Mouse (Mus musculus) kidney, embryonic 14.5 days (tissue): ENCODE data around the gene Akt1s1. TPM values are rescaled to one million over a fixed set of nuclear protein-coding genes. Genes with fewer than 3 reads are reported as not detected.

ENCODE experiments used
- ATAC-seq: fragments of 200-750 bp; cut with Nextera tagmentation; 2 replicates; pipeline ENCODE4 v1.8.0; 2017; ENCODE audit warnings: moderate number of reproducible peaks, mild to moderate bottlenecking, moderate TSS enrichment, moderate library complexity; ENCODE audit not compliant: low FRiP score, low TSS enrichment
- H3K27ac ChIP-seq: fragments of 300-500 bp; sonication (generic); 2 replicates; pipeline ENCODE4 v1.5.1; 2014; ENCODE audit warnings: low read depth, mild to moderate bottlenecking, low read length, moderate library complexity, mixed read lengths
- H3K27me3 ChIP-seq: fragments of 300-500 bp; sonication (generic); 2 replicates; pipeline ENCODE4 v1.6.1; 2014; ENCODE audit warnings: mild to moderate bottlenecking, low read length; ENCODE audit not compliant: control insufficient read depth, insufficient read depth
- H3K36me3 ChIP-seq: fragments of 300-500 bp; sonication (generic); 2 replicates; pipeline ENCODE4 v1.6.1; 2014; ENCODE audit warnings: low read length, mixed read lengths; ENCODE audit not compliant: control insufficient read depth, insufficient read depth
- H3K4me1 ChIP-seq: fragments of 300-500 bp; sonication (generic); 2 replicates; pipeline ENCODE4 v1.6.1; 2014; ENCODE audit warnings: low read length, mixed read lengths; ENCODE audit not compliant: control insufficient read depth, insufficient read depth
- H3K4me2 ChIP-seq: fragments of 300-500 bp; sonication (generic); replicated peaks from 2 replicates; pipeline ENCODE4 v1.6.1; 2014; ENCODE audit warnings: low read depth, mild to moderate bottlenecking, low read length
- H3K4me3 ChIP-seq: fragments of 300-500 bp; sonication (generic); 2 replicates; pipeline ENCODE4 v1.5.1; 2014; ENCODE audit warnings: mild to moderate bottlenecking, low read length
- H3K9ac ChIP-seq: fragments of 300-500 bp; sonication (generic); 2 replicates; pipeline ENCODE4 v1.6.1; 2014; ENCODE audit warnings: low read depth, mild to moderate bottlenecking, low read length, moderate library complexity
- H3K9me3 ChIP-seq: fragments of 300-500 bp; sonication (generic); 2 replicates; pipeline ENCODE4 v1.6.1; 2016; ENCODE audit warnings: low read length; ENCODE audit not compliant: control insufficient read depth
- WGBS: fragments of 180-500 bp; shearing (Covaris S2); extraction: QIAGEN DNeasy Blood & Tissue Kit; methylation state at CpG from one replicate; pipeline ENCODE4 v1.1.7; 2014; 5-methylcytosine and 5-hydroxymethylcytosine counted together
- polyA plus RNA-seq: library from polyadenylated mRNA; unstranded; fragments of >200 nt; fragmentation: Nextera tagmentation; extraction: Ambion mirVana; gene quantifications from 2 replicates; pipeline ENCODE4 v1.2.1, GENCODE M21; 2014

The Akt1s1 gene
- polyA plus RNA-seq, 1 experiment from 2014 or later, result 51.4 TPM

GRCm38 (mm10) chr7:44847772-44848171, 1.0 kb upstream of the Akt1s1 start:
- H3K4me2 ChIP-seq, result peak overlapping the region; percentile 67
- peaks cover 50% of the 10 kb centered on the region for H3K36me3 ChIP-seq
- H3K9ac ChIP-seq, result peak overlapping the region; percentile 80; the same call in 1 of the 2 replicates
- 70% methylated on average over 5 of the region's 5 CpGs for WGBS
- no peak overlapping the region for H3K27ac ChIP-seq
- H3K27me3 ChIP-seq, result no peaks in the 10 kb centered on the region
- H3K4me1 ChIP-seq, result peaks cover 10% of the 10 kb centered on the region
- no peaks in the 10 kb centered on the region for H3K9me3 ChIP-seq
- peak overlapping the region; percentile 70 for H3K4me3 ChIP-seq
- ATAC-seq, result no peak

DNA sequence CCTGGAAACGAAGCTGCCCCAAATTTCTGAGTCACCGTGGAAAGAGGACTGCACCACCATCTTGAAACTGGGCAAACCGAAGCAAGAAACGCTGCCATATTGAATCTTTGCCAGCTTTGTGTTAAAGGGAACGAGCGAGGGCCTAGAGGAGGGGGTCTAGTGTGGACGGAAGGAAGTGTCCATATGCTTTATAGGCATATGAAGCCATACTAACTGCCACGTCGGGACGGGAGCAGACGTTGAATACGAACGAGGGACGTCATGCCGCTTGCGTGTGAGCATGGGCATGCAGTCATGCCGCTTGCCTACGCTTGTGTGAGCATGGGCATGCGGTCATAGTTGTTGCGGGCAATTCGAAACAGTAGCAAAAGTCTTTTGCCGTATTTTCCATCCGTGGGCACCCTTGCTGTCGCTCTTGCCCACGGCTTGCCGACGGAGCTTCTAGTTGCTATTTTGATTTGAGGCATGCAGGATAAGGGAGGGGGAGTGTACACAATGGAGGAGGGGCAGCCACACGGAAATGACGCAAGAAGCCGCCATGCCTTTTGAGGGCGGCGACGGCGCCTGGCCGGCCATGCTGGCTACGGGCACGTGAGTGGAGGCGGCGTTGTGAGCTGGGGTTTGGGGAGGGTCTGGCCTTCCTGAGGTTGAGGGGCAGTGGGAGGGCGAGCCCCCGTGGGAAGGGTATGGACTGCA, 773 bp downstream of the Akt1s1 start:
- H3K9ac ChIP-seq, result peak overlapping the region; percentile 80
- H3K4me2 ChIP-seq, result peak overlapping the region; percentile 53
- WGBS, result under 1% methylated on average over 41 of the region's 41 CpGs

DNA sequence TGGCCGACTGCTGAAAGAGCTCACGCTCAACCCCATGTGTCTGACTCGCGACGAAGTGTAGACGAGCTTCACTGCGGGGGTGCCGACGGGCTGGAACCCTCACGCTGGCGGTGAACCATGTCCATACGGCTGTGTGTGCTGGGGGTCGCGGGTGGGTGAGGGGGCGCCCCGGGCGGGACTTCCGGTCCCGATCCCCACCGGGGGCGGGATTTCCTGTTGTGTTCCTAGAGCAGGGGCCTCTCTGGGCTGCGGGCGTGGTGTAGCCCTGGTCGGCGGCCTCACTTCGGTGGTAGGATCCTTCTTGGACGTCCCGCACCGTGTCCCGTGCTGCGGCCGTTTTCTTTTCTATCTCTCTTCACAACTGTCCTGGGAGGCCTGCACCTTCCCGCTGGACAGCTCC, 1.4 kb downstream of the Akt1s1 start:
- Histone ChIP-seq H3K27me3 (no peaks in the 10 kb centered on the region), H3K4me3 (peak overlapping the region; percentile 70), H3K36me3 (peaks cover 34% of the 10 kb centered on the region), H3K9me3 (no peaks in the 10 kb centered on the region), H3K27ac (peak overlapping the region; percentile 97), H3K4me2 (peak overlapping the region; percentile 53), H3K4me1 (peaks cover 20% of the 10 kb centered on the region), H3K9ac (peak overlapping the region; percentile 80)
- WGBS, result 0% methylated on average over 30 of the region's 33 CpGs
- ATAC-seq, result peak; percentile 39

More for the DNA sequence above, 773 bp downstream of the Akt1s1 start:
- ATAC-seq, result peak; percentile 68
- no peaks in the 10 kb centered on the region for H3K9me3 ChIP-seq
- H3K27me3 ChIP-seq, result no peaks in the 10 kb centered on the region
- peak overlapping the region; percentile 97 for H3K27ac ChIP-seq
- peaks cover 39% of the 10 kb centered on the region for H3K36me3 ChIP-seq
- peak overlapping the region; percentile 70 for H3K4me3 ChIP-seq
- H3K4me1 ChIP-seq, result peaks cover 17% of the 10 kb centered on the region

- H3K27ac ChIP-seq, result peak overlapping the region; percentile 97; the same call in 1 of the 2 replicates
- H3K4me3 ChIP-seq, result peak overlapping the region; percentile 70
- 78% methylated on average over 8 of the region's 8 CpGs for WGBS
- H3K4me2 ChIP-seq, result peak overlapping the region; percentile 53
- H3K4me1 ChIP-seq, result peaks cover 23% of the 10 kb centered on the region
- no peak for ATAC-seq
- peaks cover 25% of the 10 kb centered on the region for H3K36me3 ChIP-seq
- no peaks in the 10 kb centered on the region for H3K9me3 ChIP-seq
- peak overlapping the region; percentile 80 for H3K9ac ChIP-seq
- H3K27me3 ChIP-seq, result no peaks in the 10 kb centered on the region
Measured at GRCm38 (mm10) chr7:44850789-44851624, 2.2 kb downstream of the Akt1s1 start.

DNA sequence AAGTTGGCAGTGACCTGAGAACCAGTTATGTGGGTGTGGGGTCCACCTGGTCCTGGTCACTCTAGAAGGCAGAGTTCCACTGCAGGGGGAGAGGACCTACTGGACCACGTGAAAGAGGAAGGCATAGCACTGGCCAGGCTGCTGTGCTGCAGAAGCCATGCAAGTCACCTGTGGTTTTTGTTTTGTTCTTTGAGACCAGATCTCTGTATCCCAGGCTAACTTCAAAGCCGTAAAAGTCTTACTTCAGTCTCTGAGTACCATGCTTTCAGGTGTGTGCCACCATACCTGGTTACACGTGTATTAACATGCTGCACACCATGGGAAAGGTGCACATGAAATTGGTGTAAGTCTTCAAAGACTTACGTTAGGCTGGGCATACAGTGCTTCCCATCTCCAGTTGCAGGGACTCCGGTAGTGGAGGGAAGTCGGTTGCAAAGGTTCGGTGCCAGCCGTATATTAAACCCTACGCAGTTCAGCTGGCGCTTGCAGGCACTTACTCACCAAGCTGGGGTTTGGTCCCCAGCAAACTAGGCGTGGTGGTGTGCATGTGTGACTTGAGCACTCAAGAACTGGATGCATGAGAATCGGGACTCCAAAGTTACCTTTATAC, 2.9 kb downstream of the Akt1s1 start:
- Histone ChIP-seq H3K36me3 (peaks cover 18% of the 10 kb centered on the region; the same call in 1 of the 2 replicates), H3K9me3 (no peaks in the 10 kb centered on the region), H3K9ac (peak overlapping the region; percentile 80; the same call in 1 of the 2 replicates), H3K4me3 (no peak overlapping the region), H3K4me1 (peaks cover 29% of the 10 kb centered on the region), H3K4me2 (no peak overlapping the region), H3K27me3 (no peaks in the 10 kb centered on the region), H3K27ac (no peak overlapping the region)
- ATAC-seq, result no peak
- 90% methylated on average over 12 of the region's 12 CpGs for WGBS

DNA sequence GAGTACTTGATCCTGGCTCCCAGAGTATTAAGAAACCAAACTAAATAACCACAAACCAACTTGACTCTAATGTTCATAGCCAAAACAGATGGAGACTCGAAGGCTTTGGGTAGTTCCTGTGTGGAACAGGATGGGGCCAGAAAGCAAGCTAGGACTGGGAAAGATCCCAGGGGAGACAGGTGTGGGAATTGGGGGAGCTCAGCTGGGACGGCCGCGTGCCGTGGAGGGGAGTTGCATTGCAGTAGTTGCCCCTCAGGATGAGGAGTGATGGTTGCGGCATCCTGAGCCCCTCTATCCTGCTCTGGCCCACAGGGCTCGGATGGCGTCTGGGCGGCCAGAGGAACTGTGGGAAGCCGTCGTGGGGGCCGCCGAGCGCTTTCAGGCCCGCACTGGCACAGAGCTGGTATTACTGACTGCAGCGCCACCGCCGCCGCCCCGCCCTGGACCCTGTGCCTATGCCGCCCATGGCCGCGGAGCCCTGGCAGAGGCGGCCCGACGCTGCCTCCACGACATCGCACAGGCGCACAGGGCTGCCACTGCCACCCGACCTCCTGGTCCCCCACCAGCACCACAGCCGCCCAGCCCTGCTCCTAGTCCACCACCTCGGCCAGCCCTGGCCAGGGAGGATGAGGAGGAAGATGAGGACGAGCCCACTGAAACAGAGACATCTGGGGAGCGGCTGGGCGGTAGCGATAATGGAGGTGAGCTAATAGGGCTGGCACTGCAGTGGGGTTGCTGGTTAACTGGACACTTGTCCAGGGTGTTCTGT, 3.7 kb downstream of the Akt1s1 start:
- no peak overlapping the region for H3K9ac ChIP-seq
- ATAC-seq, result no peak
- no peak overlapping the region for H3K4me2 ChIP-seq
- H3K9me3 ChIP-seq, result no peaks in the 10 kb centered on the region
- H3K27ac ChIP-seq, result no peak overlapping the region
- 92% methylated on average over 36 of the region's 36 CpGs for WGBS
- no peaks in the 10 kb centered on the region for H3K27me3 ChIP-seq
- peaks cover 29% of the 10 kb centered on the region for H3K4me1 ChIP-seq
- peaks cover 16% of the 10 kb centered on the region; the same call in 1 of the 2 replicates for H3K36me3 ChIP-seq
- H3K4me3 ChIP-seq, result no peak overlapping the region

GRCm38 (mm10) chr7:44853065-44853464, 4.3 kb downstream of the Akt1s1 start:
- ATAC-seq, result no peak
- Histone ChIP-seq H3K9ac (no peak overlapping the region), H3K36me3 (peaks cover 16% of the 10 kb centered on the region; the same call in 1 of the 2 replicates), H3K4me2 (no peak overlapping the region), H3K27ac (no peak overlapping the region), H3K4me1 (peaks cover 31% of the 10 kb centered on the region), H3K9me3 (no peaks in the 10 kb centered on the region), H3K4me3 (no peak overlapping the region; the same call in 1 of the 2 replicates), H3K27me3 (no peaks in the 10 kb centered on the region)
- 100% methylated on average over 2 of the region's 2 CpGs for WGBS

DNA sequence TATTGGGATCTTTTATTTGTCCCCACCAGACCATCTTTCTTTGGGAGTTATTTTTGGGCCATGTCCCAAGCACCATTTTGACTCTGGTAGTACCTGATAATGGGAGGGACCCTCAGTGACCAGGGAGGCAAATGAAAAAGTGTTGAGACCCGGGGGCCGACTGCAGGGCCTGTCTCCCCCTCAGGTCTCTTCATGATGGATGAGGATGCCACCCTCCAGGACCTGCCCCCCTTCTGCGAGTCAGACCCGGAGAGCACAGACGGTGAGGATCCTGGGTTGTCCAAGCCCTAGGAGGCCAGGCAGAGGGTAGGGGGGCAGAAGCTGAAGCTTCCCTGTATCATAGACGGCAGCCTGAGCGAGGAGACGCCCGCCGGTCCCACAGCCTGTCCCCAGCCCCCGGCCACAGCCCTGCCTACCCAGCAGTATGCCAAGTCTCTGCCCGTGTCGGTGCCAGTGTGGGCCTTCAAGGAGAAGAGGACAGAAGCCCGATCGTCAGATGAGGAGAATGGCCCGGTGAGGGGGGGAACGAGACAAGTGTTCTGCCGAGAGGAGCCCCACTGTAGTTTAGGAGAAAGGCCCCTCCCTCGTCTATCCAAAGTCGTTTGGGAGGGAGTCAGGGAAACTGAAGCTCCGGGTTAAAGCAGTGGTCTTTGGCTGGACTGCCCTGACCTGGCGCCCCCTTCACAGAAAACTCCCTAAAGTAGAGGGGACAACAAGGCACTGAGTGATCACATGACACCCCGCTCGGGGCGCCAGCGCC, 5.0 kb downstream of the Akt1s1 start:
- 23% methylated on average over 26 of the region's 26 CpGs for WGBS
- H3K4me1 ChIP-seq, result peaks cover 38% of the 10 kb centered on the region

More for the DNA sequence above, 5.0 kb downstream of the Akt1s1 start:
- Histone ChIP-seq H3K27ac (peak overlapping the region; percentile 94), H3K27me3 (no peaks in the 10 kb centered on the region), H3K36me3 (peaks cover 16% of the 10 kb centered on the region; the same call in 1 of the 2 replicates), H3K4me2 (peak overlapping the region; percentile 66), H3K4me3 (peak overlapping the region; percentile 40), H3K9ac (peak overlapping the region; percentile 52), H3K9me3 (no peaks in the 10 kb centered on the region)
- no peak for ATAC-seq
